Mouse (Mus musculus) lung, postnatal 25 days (tissue): ENCODE results near the gene Fig4.

ENCODE experiments used
- DNase-seq: peaks from one replicate; pipeline ENCODE4 v3.0.0; 2022; ENCODE audit warnings: low spot score

Fig4 gene

DNA sequence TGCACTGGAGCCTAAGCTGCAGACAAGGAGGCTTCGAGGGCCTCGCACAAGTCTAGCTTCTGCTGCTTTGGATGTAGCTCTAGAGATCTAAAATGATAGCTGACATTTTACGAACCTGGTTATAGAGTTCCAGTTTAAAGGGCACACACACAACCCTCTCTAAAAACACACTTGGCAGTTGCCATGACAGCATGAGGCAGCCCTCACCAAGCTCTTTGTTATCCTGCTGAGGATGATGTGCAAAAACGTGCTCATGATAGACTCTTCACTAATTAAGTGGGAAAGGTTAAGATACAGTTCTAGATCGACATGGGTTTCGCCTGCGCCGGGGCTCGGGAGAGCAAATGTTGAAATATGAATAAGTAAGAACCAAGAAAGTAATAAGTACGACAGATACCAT, 84.2 kb downstream of the Fig4 start:
- DNase-seq, result no peak

DNA sequence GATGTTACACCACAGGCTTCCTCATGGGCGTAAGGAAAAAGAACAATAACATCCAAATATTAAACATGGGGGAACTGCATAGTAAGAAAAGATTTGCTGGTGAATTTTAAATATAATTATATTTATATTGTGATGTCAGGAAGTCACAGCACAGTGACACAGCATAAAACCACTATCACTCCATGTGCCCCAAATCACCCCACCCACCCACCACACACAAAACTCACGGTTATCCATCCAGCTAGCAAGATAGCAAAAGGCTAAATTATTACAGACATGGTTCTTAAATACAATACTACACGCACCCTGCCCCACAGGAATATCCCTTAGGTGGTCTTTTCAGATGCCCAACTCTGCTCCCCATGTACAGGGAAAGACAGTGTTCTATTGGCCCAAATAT, 89.0 kb downstream of the Fig4 start:
- DNase-seq, result no peak

DNA sequence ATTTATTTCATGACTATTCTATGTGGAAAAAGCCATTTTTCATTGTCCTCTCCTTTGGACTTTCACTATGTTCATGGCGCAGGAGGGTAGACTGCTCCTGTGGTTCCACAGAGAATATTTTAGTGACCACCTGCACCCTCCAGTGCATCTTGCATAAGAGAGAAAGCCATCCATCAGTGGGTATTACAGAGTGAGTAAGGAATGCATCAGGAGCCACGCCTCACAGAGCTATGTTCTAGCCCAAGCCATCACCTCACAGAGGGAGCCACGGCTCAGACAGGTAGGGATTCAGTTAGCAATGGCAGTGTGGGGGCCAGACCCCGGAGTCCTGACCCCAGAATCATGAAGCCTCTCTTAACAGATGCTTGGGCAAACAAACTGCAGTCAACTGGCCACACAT, 93.5 kb downstream of the Fig4 start:
- DNase-seq, result no peak

DNA sequence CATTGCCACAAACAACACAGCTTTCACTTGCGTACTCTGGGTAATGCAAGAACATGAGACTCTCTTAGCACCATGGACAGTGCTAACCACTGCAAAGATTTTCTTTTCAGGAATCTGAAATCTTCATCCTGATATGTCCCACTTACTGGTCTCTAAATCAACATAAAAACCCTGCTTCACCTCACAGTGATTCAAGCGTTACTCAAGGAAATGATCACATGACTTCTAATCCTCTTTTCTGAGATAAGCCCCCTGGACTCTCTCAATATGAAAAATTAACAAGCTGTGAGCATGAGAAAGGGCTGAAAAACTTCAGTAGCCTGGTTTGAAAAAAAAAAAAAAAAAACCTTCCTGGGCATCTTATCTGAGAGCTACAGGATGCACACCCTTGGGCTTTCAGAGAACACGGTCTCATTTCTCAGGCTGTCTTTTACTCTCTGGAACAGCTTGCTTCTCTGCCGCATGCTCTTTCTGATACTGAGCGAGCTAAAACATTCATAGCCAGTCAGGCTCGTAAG, 94.1 kb downstream of the Fig4 start:
- DNase-seq, result no peak

DNA sequence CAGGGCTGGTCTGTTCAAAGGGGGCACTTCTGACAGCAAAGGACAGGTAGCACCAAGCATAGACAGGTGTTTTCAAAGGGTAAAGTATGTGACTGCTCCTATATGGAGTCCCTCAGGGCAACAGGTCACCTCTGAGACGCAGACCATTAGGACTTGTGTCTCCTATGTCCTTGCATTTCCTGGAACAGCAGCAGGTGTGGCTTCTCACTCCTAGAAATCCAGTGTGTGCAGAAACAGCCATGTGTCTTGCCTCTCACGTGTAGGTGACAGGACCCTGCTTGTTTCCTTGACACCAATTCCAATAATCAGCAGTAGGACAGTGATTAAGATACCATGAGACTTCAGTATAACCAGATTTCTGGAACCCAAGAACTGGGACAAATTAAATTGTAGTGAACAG, 97.4 kb downstream of the Fig4 start:
- DNase-seq, result no peak

DNA sequence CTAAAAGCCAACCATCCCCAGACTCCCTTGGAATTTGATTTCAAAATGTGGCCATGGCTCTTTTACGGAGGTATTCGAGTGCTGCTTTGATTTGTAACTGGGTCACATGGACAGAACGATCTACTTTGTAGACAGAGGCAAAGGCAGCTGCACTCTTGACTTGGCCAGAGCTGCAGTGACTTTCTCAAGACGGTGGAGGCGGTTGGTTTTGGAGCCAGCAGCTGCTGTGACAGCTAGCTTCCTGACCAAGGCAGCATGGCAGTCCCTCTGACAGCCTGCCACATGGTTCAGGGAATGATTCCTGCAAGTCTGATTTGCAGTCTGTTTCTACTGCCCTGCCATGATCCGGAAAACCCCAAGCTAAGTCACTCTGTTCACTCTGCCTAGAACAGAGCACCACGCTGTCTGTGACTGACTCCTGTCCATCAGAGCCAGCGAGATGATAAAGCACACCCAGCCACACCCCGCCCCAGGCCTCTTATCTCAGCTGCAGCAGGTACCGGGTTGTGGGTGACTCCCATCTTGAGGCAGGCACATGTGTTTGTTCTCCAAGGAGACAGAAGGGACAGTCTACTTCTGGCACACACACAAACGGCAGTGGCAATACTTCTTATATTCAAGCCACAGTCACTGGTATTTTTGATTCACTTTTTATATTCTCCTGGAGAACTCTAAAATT, 98.3 kb downstream of the Fig4 start:
- no peak for DNase-seq

DNA sequence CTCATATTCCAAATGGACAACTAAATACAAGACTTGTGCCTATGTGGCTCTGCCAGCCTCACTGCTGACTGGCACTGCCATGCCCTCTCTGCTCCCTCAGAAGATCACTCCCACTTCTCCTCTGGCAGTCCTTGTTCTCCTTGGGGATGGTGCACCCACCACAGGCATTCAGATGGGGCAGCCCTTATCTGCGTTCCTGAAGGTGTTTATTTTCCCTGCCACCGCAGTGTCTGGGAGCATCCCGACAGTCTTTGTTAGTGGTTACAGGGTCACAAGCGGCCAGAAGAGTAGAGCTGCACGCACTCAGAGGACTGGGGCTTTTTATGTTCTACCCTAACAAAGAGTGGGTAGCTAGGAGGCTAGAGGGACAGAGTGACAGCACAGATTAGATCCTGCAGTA, 98.9 kb downstream of the Fig4 start:
- DNase-seq, result no peak

DNA sequence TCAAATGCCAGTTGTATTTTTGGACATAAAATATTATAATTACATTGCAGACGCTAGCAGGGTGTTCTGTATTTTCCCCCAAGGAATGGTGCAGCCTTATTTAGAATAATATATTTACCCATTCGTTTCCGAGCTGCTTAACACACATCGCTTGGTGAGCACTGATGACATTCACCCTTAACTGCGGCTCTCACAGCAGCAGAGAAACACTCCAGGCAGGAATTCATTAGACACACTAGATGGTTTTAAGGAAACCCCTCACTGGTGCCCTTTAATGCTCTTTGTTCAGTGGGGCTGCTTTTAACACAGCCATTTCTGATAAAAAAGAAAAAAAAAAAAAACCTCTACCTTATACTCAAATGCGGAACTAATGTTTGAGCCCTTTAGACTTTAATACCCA, 104.3 kb downstream of the Fig4 start:
- no peak for DNase-seq

DNA sequence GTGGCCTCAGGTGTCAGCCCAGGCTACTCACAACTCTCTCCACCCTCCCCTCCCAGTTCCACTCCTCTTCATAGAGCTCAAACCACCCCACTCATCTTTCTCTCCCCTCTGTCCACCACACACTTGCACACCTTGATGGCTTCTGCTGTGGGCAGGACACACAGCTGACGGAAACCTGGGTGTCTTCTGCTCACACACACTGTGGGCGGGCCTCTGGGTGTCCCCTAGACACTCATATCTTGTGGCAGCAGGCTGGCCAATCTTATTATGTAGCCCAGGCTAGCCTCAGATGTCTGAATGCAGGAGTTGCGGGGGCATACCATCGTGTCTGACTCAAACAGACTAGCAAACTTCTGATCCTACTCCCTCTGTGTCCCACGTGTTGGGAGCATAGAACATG, 105.3 kb downstream of the Fig4 start:
- DNase-seq, result no peak

DNA sequence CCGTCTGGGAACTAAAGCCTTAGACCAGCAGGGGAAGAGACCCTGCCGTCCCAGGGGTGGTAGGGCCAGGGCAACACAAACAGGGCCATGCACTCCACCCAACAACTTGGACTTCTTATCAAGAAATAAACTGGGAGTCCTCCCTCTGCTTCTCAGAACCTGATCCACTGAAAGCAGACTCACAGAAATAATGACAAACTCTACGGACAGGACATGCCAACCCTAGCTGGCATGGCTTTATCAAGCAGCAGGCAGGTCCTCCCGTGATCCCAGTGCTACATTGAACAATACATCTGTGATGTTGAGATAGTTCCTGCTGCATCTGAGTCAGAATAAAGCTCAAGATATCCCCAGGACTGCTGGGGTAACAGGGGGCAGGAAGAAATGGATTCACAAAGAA, 106.8 kb downstream of the Fig4 start:
- DNase-seq, result no peak

DNA sequence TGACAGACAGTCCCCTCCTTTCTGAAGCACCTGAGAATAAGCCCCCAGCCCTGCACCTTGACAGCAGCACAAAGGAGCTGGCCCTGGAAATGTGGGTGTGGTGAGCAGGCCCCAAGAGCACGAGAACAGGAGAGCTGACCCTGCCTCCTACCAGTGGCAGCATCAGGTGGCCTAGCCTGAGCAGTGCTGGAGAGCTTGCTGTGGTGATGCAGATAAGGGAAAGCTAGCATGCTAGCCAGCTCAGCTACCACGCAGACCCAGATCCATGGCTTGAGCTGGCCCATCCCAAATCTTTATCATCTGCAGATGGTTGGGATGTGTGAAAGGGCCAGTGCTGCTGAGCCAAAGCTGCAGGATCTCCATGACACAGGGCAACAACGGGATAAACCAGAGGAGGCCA, 113.7 kb downstream of the Fig4 start:
- no peak for DNase-seq

DNA sequence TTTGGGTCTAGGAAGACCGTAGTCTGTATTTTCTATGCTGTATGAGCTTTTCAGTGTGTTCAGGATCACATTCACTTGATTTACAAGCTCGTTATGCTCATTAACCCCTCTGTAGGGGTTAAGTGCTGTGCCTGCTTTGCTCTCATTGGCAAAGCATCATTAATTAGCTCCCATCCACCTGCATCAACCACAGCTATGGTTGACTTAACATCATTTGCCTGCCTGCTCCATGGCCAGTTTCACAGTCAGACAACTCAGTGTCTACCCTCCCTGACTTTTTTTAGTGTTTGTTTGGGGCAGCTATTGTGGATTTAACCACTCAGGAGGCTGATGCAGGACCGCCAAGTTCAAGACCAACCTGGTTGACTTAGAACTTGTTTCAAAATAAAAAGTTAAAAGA, 119.1 kb downstream of the Fig4 start:
- no peak for DNase-seq

DNA sequence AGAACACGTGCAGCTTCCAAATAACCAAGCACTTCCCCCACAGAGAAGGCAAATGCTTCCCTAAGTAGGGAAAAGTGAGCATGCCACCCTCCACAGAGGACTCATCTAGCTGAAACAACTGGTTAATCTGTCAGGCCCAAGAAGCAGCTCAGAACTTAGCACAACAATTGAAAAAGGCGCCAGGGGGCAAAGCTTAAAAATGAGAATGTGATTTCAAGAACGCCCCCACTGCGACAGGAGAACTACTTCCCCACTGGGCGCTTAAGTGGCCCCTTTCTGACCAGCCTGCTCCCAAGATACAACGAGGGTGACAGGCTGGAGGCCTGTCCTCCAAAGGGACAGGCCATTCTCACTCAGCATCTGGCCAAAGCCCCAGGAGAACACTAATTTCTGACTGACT, 120.4 kb downstream of the Fig4 start:
- no peak for DNase-seq

DNA sequence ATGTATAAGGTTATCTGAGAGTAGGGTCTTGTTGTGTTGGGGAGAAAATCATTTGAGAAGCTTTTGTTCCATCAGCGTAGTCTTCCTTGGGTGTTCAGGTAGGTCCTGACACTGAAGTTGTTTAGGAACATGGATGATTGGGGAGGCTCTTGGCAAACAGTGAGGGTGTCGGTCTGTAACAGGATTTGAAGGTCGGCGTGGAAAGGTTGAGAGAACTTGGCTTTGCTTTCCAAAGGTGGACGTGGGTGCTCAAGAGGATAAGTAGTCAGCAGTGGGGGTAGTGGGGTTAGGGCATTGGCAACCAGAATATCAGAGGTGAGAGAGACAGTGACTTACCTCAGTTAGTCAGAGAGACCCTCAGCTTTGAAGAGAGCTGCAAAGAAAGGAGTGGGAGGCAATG, 136.9 kb downstream of the Fig4 start:
- no peak for DNase-seq

DNA sequence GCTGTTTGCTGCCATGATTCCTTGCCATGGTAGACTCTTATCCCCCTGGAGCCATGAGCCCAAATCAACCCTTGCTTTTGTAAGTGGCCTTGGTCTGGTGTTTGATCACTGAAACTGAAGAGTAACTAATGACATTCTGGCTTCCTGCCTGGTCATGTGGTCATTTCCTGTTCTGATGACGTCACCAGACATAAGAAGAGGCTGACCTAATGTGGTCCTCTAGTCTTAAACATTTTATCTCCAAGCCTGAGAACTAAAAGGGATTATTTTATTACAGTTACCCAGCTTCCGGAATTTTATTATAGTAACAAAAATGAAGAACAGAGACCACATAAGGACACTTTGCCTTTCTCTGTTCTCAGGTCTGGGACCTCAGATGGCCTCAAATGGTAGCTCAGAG, 140.0 kb downstream of the Fig4 start:
- no peak for DNase-seq

DNA sequence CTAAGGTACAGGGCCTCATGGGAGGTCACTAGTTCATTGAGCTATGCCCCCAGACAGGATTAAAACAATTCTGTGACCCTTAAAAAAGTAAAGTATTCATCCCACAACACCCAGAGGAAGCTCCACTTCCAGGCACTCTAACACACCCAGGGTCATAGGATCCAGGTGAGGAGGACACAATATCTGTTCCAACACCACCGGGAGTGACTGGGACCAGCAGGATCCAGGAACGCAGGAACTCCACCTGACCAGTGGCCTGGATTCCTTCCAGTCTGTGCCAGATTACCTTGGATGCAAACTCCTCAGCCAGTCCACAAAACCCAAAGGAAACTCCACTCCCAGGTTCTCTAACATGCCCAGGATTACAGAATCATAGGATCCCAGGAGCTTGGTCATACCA, 145.8 kb downstream of the Fig4 start:
- DNase-seq, result no peak

DNA sequence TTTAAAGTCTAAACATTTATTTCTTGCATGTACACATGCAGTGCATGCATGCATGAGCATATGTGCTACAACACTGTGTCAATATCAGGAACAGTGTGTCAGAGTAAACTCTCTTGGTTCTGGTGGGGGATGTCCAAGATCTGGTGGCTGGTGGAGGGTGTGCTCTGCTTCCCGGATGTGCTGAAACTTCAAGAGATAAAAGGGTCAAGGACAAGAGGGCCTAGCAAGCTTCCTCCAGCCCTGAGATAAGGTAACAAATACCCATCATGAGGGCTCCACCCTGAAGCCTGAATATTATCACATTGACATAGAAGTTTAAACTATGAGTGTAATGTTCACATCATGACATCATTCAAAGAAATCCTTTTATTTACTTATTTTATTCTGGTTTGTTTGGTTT, 146.4 kb downstream of the Fig4 start:
- DNase-seq, result no peak

DNA sequence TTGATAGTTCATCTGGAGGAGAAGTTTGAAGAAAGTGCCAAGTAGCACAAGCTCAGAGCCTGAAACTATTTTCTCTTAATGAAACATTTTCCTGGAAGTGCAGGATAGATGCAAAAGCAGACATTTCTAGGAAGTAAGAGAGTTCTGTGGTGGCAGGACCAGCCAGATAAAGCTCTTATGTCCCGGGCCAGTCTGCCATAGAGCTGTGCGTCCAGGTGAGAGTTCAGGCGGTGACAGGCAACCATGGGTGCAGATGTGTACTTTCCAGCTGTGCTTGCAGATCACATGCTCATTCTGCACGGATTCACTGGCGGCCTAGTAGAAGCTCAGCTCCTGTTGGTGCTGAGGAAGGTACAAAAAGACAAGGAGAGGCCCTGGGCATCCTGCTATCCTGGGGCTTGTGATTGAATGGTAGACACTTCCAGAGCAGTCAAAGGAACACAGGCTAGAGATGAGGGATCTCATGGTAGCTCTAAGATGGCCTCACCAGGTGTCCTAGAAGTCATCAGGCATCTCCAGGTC, 149.8 kb downstream of the Fig4 start:
- no peak for DNase-seq

DNA sequence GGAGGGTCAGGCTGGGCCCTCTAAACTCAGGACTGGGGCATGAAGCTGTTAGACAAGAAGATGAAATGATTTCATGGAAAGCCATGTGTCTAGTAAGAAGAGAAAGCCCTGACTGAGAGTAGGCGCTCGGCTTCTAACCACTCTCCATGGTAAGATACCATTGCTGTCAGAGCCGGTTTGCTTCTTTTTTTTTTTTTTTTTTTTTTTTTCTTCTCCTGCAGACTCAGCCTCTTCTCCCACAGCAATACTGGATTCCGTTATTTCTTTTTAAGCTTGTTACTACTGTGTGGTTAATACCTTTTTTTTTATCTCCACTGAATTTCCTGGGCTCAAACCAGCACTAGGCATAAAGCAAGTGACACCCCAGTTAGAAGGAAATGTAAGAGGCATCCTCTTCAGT, 151.2 kb downstream of the Fig4 start:
- DNase-seq, result no peak

DNA sequence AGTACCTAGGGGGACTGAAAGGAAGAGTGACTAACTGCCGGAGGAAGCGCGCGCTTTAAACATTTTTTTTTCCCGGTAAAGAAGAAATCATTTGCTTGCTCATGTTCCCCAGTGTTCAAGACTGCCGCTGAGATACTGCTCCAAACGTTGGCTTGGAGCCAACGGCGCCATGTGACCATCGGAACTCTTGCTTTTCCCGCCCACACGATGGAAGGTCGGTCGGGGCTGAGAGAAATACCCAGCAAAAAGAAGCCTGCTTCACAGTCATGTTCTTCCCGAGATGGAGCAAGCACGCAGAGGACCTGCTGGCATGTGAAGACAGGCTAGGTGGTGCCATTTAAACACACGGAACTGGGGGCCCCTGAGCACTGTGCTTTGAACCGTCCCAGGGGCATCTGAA, 151.6 kb downstream of the Fig4 start:
- no peak for DNase-seq

DNA sequence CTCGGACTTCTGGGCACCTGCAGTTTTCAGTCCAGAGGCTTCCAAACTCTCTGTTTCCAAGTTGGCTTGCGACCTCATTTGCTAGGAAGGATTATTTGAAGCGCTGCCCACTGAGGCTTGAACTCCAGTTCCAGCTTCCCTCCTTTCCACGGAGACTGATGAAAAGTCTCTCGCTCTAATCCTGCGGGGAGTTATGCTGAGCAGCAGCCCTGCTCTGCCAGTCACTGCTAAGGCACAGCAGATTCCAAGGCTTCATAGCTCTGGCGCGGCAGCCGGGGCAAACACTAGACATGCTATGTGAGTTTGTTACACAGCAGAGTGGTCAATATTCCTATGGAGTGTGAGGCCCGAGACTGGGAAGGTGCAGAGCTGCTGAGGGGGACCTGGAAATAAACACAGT, 152.0 kb downstream of the Fig4 start:
- DNase-seq, result no peak

DNA sequence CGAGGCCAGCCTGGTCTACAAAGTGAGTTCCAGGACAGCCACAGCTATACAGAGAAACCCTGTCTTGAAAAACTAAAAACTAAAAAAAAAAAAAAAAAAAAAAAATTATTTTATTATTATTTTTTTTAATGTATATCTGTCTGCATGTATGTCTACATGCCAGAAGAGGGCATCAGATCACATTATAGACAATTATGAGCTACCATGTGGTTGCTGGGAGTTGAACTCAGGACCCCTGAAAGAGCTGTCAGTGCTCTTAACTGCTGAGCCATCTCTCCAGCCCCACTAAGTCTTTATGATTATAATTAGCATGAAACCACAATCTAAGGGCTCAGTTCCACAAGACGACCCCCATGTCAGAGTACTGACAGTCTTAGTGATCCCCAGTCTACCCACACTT, 152.6 kb downstream of the Fig4 start:
- no peak for DNase-seq

DNA sequence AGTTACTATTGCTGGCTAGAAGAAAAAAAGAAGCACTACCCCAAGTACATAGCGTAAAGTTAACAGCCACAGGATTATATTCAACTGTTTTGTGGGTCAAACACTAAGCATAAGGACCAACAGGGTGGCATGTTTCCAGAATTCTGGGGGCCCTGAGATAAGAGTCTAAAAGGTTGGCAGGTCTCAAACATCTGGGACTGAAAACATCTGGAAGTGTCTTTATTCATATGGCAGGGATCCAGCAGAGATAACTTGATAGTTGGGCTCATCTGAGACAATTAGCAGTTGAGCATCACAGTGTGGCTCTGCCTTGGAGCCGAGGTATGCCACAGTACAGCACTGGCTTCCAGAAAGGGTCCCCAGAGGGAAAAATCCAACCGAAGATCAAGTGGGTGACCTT, 153.8 kb downstream of the Fig4 start:
- no peak for DNase-seq

DNA sequence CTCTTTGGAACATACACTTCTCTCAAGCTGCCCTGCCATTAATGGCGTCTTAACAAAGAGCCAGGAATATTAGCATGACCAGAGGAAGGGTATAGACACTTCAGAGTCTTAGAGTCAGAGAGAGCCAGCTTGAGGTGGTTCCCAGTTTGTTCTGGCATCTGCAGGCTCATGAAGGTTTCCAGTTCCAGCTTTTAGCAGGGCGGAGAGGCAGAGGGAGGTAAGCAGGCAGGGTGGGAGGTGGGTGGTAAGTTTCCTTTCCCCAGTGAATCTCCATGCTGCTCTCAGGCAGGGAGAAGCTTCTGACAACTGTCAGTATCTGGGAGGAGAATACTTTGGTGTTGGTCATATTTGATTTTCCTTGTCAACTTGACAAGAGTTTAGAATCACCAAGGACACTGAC, 156.9 kb downstream of the Fig4 start:
- DNase-seq, result no peak
